Mouse (Mus musculus): ENCODE measurements around the gene Taco1.

DNA sequence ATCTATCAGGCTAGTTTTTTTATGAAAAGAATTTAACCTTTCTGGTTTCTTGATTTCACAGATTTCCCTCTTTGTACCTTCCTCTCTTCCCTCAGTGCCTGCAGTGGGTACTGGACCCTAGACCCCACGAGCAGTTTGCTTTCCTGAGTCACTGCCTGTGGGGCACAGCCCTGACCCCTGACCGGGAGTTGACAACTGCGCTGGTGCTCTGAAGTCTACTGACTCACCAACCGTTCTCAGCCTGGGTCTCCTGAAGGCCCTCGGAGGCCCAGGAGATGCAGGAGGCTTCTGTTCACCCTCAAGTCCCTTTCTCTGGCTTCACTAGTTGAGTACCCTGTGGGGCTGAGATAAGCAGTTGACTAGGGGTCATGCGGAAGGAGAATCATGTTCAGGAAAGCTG lies 10.5 kb upstream of the Taco1 start:
- TF ChIP-seq POLR2A (IDR thresholded peaks at IDR 0.05; ENCODE audit: borderline replicate concordance, insufficient read depth, low read length) = no peak
- TF ChIP-seq CTCF (IDR thresholded peaks at IDR 0.05; ENCODE audit: borderline replicate concordance, insufficient read depth, low read depth, low read length) = no peak

All from cerebellum, adult 2 months (tissue).